Mouse (Mus musculus) midbrain, embryonic 11.5 days (tissue): Measurements from ENCODE around the gene Thsd4. TPM values are rescaled to one million over a fixed set of nuclear protein-coding genes. Genes with fewer than 3 reads are reported as not detected.
"Not testable (repeated sequence)": the region's sequence is repeated elsewhere in the genome, so short reads cannot be mapped to it uniquely, and the experiment has no call there.

Experiments
- ATAC-seq: fragments of 200-750 bp; cut with Nextera tagmentation; 2 replicates; pipeline ENCODE4 v1.8.0; 2017; ENCODE audit warnings: moderate TSS enrichment, moderate library complexity; ENCODE audit not compliant: low FRiP score
- DNase-seq: peaks from one replicate; pipeline ENCODE4 v3.0.0; 2015; ENCODE audit warnings: low spot score; ENCODE audit errors: missing footprints
- H3K27ac ChIP-seq: fragments of 300-500 bp; sonication (generic); 2 replicates; pipeline ENCODE4 v1.5.1; 2014; ENCODE audit warnings: low read depth, low read length
- H3K27me3 ChIP-seq: fragments of 300-500 bp; sonication (generic); 2 replicates; pipeline ENCODE4 v1.6.1; 2014; ENCODE audit warnings: mild to moderate bottlenecking, low read length, moderate library complexity, mixed read lengths; ENCODE audit not compliant: control insufficient read depth, insufficient read depth
- H3K36me3 ChIP-seq: fragments of 300-500 bp; sonication (generic); 2 replicates; pipeline ENCODE4 v1.6.1; 2014; ENCODE audit warnings: mild to moderate bottlenecking, low read length, moderate library complexity, mixed read lengths; ENCODE audit not compliant: control insufficient read depth, insufficient read depth
- H3K4me1 ChIP-seq: fragments of 300-500 bp; sonication (generic); 2 replicates; pipeline ENCODE4 v1.6.1; 2014; ENCODE audit warnings: low read length; ENCODE audit not compliant: control insufficient read depth, insufficient read depth
- H3K4me2 ChIP-seq: fragments of 300-500 bp; sonication (generic); 2 replicates; pipeline ENCODE4 v1.6.1; 2014; ENCODE audit warnings: mild to moderate bottlenecking, moderate library complexity
- H3K4me3 ChIP-seq: fragments of 300-500 bp; sonication (generic); 2 replicates; pipeline ENCODE4 v1.5.1; 2014; ENCODE audit warnings: low read depth, low read length
- H3K9ac ChIP-seq: fragments of 300-500 bp; sonication (generic); 2 replicates; pipeline ENCODE4 v1.6.1; 2014; ENCODE audit warnings: low read length
- H3K9me3 ChIP-seq: fragments of 300-500 bp; sonication (generic); 2 replicates; pipeline ENCODE4 v1.6.1; 2016; ENCODE audit warnings: low read length; ENCODE audit not compliant: control insufficient read depth
- WGBS: fragments of 180-500 bp; shearing (Covaris S2); extraction: QIAGEN DNeasy Blood & Tissue Kit; methylation state at CpG from one replicate; pipeline ENCODE4 v1.1.7; 2014; 5-methylcytosine and 5-hydroxymethylcytosine counted together
- polyA plus RNA-seq: library from polyadenylated mRNA; unstranded; fragments of >200 nt; fragmentation: Nextera tagmentation; extraction: Ambion mirVana; gene quantifications from 2 replicates; pipeline ENCODE4 v1.2.1, GENCODE M21; 2014

Thsd4 gene
- polyA plus RNA-seq, 1 experiment from 2014 or later = 6.4 TPM

DNA sequence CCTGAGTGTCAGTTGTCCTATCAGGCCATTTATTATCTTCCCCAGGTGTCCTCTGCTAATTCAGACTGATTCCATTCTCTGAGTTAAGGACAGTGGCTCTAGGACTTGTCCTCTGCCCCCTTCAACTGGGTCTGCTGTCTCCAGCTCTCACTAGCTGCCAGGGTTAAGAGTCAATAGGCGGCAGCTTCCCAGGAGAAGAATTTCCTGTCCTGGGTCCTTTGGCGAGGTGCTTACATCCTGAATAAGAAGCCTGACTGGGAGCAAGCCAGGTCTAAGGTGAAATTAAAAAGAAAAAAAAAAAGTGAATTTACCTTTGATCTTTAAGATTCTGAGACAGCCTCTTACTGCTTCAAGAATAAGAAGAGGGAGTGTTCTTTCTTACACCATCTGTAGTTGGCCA lies 582.2 kb downstream of the Thsd4 start:
- ATAC-seq (no peak), DNase-seq (peak; percentile 70)
- no peaks in the 10 kb centered on the region for H3K9me3 ChIP-seq
- no peak overlapping the region for H3K27ac ChIP-seq
- no peaks in the 10 kb centered on the region for H3K4me1 ChIP-seq
- H3K4me2 ChIP-seq = no peak overlapping the region
- 80% methylated on average over 2 of the region's 2 CpGs for WGBS
- H3K9ac ChIP-seq = no peak overlapping the region
- H3K27me3 ChIP-seq = no peaks in the 10 kb centered on the region
- no peak overlapping the region for H3K4me3 ChIP-seq
- no peaks in the 10 kb centered on the region for H3K36me3 ChIP-seq

DNA sequence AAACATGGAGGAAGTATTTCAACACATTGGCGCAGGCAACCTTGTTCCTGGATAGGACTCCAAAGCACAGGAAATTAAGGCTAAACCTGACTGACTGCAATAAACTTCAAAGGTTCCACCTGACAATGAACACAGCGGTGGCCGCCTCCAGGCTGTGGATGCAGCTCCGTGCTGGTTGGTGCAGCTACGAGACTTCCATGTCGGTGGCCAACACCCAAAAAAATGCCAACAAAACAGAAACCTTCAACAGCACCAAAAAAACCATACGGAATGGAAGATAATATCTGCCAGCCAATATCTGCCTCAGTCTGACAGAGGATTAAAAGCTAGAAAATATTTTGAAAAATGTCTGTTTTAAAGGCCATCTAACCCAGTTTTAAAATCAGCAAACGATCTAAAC lies 583.3 kb downstream of the Thsd4 start:
- Histone ChIP-seq H3K9me3 (no peaks in the 10 kb centered on the region), H3K4me1 (no peaks in the 10 kb centered on the region), H3K27ac (no peak overlapping the region), H3K4me2 (no peak overlapping the region), H3K9ac (no peak overlapping the region), H3K27me3 (no peaks in the 10 kb centered on the region), H3K4me3 (no peak overlapping the region), H3K36me3 (no peaks in the 10 kb centered on the region)
- 88% methylated on average over 8 of the region's 8 CpGs for WGBS
- DNase-seq = peak; percentile 56
- no peak for ATAC-seq

DNA sequence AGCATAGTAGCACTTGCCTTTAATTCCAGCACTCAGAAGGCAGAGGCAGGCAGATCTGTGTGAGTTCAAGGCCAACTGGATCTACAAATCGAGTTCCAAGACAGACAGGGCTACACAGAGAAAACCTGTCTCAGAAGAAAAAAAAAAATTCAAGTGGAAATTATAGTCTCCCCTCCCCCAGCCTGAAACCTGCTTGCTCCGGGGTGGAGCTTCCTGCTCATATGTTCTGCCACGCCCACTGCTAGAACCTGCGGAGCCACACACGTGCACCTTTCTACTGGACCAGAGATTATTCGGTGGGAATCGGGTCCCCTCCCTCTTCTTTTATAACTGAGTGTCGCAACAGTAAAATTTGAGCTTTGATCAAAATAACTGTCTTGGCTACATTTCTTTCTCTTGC lies 586.0 kb downstream of the Thsd4 start:
- not testable (repeated sequence) for H3K4me1 ChIP-seq, ATAC-seq, H3K4me3 ChIP-seq, H3K9ac ChIP-seq, H3K27me3 ChIP-seq, DNase-seq, H3K4me2 ChIP-seq, H3K27ac ChIP-seq, H3K9me3 ChIP-seq, H3K36me3 ChIP-seq
- WGBS = 86% methylated on average over 8 of the region's 8 CpGs

DNA sequence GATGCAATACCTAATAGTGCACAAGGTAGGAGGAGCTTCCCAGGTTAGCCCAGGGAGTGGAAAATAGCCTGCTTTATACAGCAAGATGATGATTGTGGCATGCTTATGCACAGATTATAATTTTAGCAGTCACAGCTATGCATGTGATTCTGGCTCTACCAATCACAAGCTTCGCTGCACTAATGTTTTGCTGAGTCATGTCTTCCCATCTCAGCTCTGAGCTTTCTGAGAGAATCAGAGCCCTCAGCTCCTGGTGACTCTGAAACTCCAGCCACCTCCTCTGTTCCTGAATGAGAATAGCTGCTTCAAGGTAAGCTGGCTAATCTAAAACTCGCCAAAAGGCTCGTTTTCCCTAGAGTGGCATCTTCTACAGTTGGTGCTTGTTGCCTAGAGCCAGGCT lies 591.6 kb downstream of the Thsd4 start:
- 79% methylated on average over 3 of the region's 3 CpGs for WGBS
- Histone ChIP-seq H3K9me3 (no peaks in the 10 kb centered on the region), H3K27me3 (no peaks in the 10 kb centered on the region), H3K4me1 (no peaks in the 10 kb centered on the region), H3K9ac (no peak overlapping the region), H3K27ac (no peak overlapping the region), H3K36me3 (no peaks in the 10 kb centered on the region), H3K4me3 (no peak overlapping the region), H3K4me2 (no peak overlapping the region)
- ATAC-seq (no peak), DNase-seq (peak; percentile 68)

Other genes starting within 250 kb of the Thsd4 start
- 51.6 and 56.0 TPM in 2 replicates for gene Lrrc49, start 166.1 kb upstream of the Thsd4 start, polyA plus RNA-seq
- gene Larp6, start 190.9 kb upstream of the Thsd4 start, polyA plus RNA-seq = 2.5 and 2.9 TPM in 2 replicates